Mouse (Mus musculus) WW6 (cell line): ENCODE results near the gene Map3k11.
"Not testable (repeated sequence)": the region's sequence is repeated elsewhere in the genome, so short reads cannot be mapped to it uniquely, and the experiment has no call there.

ENCODE experiments used
- DNase-seq: peaks from one replicate; pipeline ENCODE4 v3.0.0-alpha.2; 2013; ENCODE audit warnings: low read depth, low spot score

The Map3k11 gene

DNA sequence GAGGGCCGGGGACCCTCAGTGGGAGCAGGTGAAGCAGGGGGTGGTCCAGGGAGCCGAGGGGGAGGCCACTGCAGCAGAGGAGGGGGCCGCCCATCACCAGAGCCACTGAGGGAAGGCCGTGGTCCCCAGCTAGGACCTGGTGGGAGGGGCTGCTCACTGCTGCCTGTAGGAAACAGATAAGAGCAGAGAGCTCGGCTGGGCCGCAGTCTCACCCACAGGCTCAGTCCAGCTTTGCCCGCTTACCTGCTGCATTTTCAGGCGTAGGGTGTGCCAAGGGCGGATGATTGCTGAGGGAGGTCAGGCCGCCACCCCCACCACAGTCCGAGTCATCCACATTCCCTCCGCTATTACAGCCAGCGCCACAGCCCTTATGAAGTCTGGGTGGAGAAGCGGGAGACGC lies 23.1 kb upstream of the Map3k11 start:
- no peak for DNase-seq

DNA sequence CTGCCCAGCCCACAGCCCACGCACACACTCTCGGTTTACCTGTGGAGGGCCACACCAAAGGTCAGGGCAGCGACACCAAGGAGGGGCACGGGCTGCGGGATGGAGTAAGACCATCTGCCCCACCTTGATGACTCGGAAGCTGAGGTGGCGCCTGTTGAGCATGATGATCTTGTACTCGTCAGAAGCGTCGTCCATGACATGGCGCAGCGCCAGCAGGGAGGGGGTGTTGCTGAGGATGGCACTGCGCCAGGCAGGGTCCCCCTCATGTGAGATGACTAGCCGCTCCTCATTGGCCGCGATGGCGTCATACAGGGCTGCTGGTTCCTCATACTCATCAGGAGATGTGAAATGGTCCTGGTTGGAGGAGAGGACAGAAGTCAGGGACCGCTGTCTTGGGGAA lies 22.2 kb upstream of the Map3k11 start:
- no peak for DNase-seq

GRCm38 (mm10) chr19:5668372-5668771 lies 20.2 kb upstream of the Map3k11 start:
- no peak for DNase-seq

DNA sequence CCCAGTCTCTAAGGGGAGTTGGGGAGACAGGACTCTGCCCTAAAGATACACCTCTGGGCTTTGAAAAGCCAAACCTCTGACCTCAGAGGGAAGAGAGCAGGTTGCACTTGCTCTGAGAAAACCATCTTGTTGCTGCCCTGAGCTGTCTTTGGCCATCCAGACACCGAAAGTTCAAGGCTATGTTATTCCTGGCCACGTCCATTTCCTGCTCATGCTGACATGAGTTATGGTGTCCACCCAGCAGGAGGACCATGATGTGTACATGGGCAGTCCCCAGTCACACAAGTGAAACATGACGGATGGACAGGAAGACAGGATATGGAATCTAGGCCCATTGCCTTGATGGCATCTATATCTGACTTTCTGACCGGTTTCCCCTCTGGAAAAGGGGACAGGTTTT lies 8.1 kb upstream of the Map3k11 start:
- no peak for DNase-seq

GRCm38 (mm10) chr19:5684236-5684635 lies 4.3 kb upstream of the Map3k11 start:
- no peak for DNase-seq

DNA sequence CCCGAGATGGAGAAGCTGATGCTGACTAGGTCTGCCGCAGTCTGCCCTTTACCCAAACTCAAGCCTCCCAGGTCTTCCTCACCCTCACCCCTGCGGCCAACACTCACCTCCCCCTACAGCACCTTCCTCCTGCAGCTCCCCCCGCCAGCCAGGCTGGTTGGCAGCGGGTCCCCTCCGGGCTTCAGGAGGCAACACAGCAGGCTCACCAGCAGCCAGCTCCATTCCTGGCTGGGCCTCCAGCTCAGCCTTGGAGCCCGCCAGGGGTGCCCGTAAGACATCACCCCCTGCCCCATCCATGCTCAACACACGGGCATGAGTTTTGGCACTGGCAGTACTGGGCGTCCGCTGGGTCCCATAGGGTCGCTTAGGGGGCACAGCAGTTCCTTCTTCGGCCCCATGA lies 3.6 kb upstream of the Map3k11 start:
- DNase-seq = no peak

GRCm38 (mm10) chr19:5685431-5685830 lies 3.1 kb upstream of the Map3k11 start:
- DNase-seq = no peak

DNA sequence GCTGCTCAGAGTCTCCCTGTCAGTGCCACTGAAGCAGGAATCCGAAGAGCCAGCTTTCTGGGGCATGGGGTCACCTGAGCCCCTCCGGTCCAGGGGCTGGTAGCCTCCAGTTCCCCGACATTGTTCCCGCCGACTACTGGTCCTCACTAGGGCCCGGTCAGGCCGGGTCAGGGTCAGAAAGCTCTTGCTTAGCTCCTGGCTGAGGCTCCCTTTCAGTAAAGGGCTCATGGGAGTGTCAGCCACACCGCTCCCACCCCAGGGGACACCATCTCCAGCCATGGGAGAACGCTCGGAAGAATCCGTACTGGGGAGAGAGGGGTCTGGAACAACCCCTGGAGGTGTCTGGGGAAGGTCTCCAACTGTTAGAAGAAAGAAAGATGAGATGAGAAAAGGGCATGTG lies 2.7 kb upstream of the Map3k11 start:
- DNase-seq = no peak

- no peak for DNase-seq
Measured at GRCm38 (mm10) chr19:5686437-5686836, 2.1 kb upstream of the Map3k11 start.

GRCm38 (mm10) chr19:5686954-5687353 lies 1.6 kb upstream of the Map3k11 start:
- not testable (repeated sequence) for DNase-seq

GRCm38 (mm10) chr19:5687738-5688137 lies 804 bp upstream of the Map3k11 start:
- DNase-seq = no peak

GRCm38 (mm10) chr19:5689088-5689428 lies 516 bp downstream of the Map3k11 start:
- DNase-seq = no peak

DNA sequence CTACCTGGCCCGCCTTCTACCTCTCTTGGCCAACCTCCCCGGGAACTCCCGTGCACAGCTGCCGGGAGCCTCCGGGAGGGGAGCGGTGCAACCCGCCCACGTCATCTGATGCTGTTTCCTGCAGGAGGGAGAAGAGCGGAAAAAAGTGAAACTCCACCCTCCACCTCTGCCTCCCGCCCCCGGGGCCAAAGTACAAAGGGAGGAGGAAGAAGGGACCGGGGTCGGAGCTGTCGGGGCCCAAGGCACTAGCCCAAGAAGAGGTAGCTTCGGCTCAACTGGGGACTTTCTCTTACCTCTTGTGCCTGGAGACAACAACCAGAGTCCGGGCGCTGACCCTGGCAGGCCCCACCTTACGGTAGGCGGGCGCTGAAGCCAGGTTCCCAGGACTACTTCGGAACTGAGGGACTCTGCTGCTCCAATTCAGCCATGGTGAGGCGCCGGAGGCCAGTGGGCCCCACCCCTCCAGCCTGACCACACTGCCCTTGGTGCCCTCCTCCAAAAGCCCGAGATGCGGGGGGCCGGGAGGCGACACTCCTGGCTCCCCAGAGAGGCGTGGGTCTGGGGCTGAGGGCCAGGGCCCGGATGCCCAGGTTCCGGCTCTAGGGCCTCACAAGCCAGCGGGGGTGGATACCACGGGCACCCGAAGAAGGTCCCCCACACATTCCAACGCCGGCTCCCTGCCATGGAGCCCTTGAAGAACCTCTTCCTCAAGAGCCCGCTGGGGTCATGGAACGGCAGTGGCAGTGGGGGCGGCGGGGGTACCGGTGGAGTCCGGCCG lies 1.2 kb downstream of the Map3k11 start:
- DNase-seq = no peak

DNA sequence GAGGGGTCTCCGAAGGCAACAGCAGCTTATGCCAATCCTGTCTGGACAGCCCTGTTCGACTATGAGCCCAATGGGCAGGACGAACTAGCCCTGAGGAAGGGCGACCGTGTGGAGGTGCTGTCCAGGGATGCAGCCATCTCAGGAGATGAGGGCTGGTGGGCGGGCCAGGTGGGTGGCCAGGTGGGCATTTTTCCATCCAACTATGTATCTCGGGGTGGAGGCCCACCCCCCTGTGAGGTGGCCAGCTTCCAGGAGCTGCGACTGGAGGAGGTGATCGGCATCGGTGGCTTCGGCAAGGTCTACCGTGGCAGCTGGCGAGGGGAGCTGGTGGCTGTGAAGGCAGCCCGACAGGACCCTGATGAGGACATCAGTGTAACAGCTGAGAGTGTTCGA lies 1.8 kb downstream of the Map3k11 start:
- DNase-seq = no peak

DNA sequence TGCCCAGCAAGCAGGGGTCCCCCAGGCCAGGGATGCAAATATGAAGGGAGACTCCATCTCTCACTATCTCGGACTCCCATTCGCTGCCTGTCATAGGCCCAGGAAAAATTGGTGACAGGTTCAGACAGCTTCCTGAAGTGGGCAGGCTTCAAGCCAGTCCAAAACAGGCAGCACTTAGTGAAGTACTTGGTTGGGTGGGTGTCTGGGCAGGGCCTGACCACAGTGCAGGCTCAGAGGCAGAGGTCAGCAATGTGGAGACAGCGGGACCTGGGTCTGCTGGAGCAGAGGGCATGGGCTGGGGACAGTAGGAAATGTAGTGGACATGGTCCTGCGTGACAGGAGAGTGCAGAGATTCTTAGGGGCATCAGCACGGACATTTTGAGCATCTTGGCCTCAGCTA lies 3.1 kb downstream of the Map3k11 start:
- no peak for DNase-seq

- no peak for DNase-seq
Measured at GRCm38 (mm10) chr19:5692086-5692912, 3.8 kb downstream of the Map3k11 start.

- DNase-seq = no peak
Measured at GRCm38 (mm10) chr19:5692913-5693396, 4.4 kb downstream of the Map3k11 start.

DNA sequence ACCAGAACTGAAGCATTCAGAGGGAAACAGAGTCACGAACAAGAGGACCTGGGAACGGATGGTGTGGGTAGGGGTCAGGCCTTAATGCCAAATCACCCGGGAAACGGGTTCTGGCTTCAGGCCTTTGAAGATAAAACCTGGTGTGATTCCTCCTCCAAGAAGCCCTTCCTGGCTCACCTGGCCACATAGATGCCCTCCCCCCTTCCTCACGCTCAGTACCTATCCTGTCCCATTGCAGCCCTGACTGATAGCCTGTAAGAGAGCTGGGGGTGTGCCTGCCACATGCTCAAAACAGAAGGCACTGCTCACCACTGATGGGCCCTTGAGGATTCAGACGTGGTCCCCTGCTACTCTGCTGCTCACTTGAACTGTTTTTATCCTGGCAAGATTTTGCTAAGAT lies 5.3 kb downstream of the Map3k11 start:
- DNase-seq = no peak

DNA sequence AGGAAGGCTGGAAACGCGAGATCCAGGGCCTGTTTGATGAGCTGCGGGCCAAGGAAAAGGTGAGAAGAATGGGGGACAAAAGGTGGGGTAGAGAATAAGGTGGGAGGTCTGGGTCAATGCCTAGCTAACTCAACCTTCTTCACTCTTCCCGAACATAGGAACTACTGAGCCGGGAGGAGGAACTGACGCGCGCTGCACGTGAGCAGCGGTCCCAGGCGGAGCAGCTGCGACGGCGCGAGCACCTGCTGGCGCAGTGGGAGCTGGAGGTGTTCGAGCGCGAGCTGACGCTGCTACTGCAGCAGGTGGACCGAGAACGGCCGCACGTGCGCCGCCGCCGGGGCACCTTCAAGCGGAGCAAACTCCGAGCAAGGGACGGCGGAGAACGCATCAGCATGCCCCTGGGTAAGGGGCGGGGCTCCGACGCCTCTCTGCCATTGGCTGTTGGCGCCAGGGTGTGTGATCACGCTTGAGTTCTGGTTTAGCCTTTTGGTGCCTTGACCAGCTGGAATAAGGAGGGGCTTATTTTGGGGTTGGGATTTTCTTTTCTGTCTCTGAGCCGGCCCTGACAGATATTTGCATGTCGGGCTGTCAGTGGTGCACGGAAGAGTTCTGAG lies 7.4 kb downstream of the Map3k11 start:
- peak; percentile 59 for DNase-seq

- no peak for DNase-seq
Measured at GRCm38 (mm10) chr19:5704163-5704800, 15.7 kb downstream of the Map3k11 start, which contains the start of gene Kcnk7. Gene Kcnk7 (plus strand): TSS chr19:5704367.

- no peak for DNase-seq
Measured at GRCm38 (mm10) chr19:5704801-5705571, 16.4 kb downstream of the Map3k11 start.
